Mouse (Mus musculus): Measurements from ENCODE around the gene Slc34a2. TPM values are rescaled to one million over a fixed set of nuclear protein-coding genes. Genes with fewer than 3 reads are reported as not detected.

The Slc34a2 gene
- polyA plus RNA-seq, 2 experiments, result 0.03 to 0.18 TPM

DNA sequence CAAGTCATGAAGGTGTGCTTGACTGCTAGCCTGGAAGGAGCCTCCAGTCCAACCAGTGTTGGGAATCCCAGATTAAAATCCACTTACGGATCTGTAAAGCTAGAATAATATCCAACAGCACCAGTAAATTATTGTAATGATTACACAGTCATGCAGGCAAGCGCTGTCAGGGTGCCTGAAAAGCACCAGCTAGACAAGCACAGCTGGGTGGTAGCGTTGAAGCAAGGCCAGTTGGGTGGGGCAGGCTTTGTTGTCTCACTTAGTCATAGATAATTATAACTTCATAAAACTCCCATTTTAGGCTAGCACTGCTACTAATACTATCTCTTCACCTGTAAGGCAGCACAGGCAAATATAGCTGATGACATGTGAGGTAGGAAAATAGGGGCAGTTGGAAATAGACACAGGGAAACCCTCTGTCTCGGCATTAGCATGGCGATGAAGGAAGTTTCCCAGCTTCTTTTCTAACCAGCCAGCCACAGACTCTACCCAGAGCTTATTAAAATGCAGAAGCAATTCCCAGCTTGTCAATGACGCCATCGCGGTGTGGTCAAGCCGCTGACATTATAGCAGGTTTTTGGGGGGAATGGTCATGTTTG is 23.8 kb downstream of the Slc34a2 start:
- Histone ChIP-seq H3K36me3 (ENCODE audit: control insufficient read depth, insufficient read depth, low read length) (no peaks in the 10 kb centered on the region), H3K4me3 (replicated peaks; ENCODE audit: low read length) (no peak overlapping the region), H3K4me1 (ENCODE audit: control insufficient read depth, insufficient read depth, low read length) (no peaks in the 10 kb centered on the region), H3K4me2 (replicated peaks; ENCODE audit: low read depth, low read length, severe bottlenecking) (no peak overlapping the region), H3K27me3 (ENCODE audit: control insufficient read depth, insufficient read depth, low read length) (no peaks in the 10 kb centered on the region), H3K9ac (ENCODE audit: low read depth, low read length, severe bottlenecking) (no peak overlapping the region), H3K9me3 (ENCODE audit: control insufficient read depth, low read length) (no peaks in the 10 kb centered on the region), H3K27ac (replicated peaks; ENCODE audit: low read depth, low read length) (no peak overlapping the region)
- ATAC-seq (ENCODE audit: low FRiP score, low read depth) (no peak), DNase-seq (ENCODE audit: low spot score) (no peak)
- TF ChIP-seq POLR2A (IDR thresholded peaks at IDR 0.05; ENCODE audit: borderline replicate concordance, extremely low read depth, insufficient read depth, insufficient read length), result no peak
- WGBS, result 92% methylated on average over 9 of the region's 9 CpGs

DNA sequence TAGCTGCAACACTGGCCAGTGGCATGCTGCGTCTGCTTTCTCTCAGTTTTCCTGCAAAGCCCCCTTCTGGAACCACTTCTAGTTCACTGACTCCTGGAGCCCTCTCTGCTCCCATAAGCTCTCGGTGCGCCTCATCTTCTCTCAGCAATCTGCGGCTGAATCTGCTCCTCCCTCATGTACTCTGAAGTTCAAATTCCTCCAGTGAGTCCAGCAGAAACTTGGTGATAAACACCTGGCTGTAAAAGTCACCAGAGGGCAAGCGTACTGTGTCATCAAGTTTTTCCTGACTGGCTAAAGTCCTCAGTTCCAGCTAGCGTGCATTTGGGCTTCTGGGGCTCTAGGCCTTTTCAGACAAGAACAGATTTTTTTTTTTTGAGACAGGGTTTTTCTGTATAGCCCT is 36.7 kb downstream of the Slc34a2 start:
- TF ChIP-seq POLR2A (IDR thresholded peaks at IDR 0.05; ENCODE audit: borderline replicate concordance, extremely low read depth, insufficient read depth, insufficient read length), result no peak
- Histone ChIP-seq H3K27me3 (ENCODE audit: control insufficient read depth, insufficient read depth, low read length) (no peaks in the 10 kb centered on the region), H3K4me1 (ENCODE audit: control insufficient read depth, insufficient read depth, low read length) (no peaks in the 10 kb centered on the region), H3K27ac (replicated peaks; ENCODE audit: low read depth, low read length) (no peak overlapping the region), H3K9ac (ENCODE audit: low read depth, low read length, severe bottlenecking) (no peak overlapping the region), H3K4me3 (replicated peaks; ENCODE audit: low read length) (no peak overlapping the region), H3K4me2 (replicated peaks; ENCODE audit: low read depth, low read length, severe bottlenecking) (no peak overlapping the region), H3K36me3 (ENCODE audit: control insufficient read depth, insufficient read depth, low read length) (no peaks in the 10 kb centered on the region), H3K9me3 (ENCODE audit: control insufficient read depth, low read length) (no peaks in the 10 kb centered on the region)
- DNase-seq (ENCODE audit: low spot score) (no peak), ATAC-seq (ENCODE audit: low FRiP score, low read depth) (no peak)
- 52% methylated on average over 6 of the region's 6 CpGs for WGBS

DNA sequence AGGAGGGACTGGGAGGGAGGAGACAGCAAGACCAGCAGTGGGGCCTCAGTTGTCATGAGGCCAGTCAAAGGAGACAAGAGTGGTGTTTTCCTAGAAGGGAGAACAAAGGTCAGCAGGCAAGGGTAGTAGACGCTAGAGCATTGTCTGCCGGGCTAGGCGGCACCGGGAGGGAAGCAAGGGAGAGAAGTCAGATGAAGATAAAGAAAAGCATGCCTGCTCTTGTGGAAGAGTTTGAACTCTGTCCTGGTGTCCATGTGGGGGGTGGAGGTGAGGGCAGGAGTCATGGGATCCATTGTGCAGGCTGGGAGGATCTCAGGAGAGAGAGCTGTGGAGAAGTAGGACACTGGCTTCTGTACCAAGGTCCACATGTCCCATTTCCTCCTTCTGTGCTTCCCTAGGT is 40.6 kb downstream of the Slc34a2 start:
- no peak overlapping the region for H3K4me2 ChIP-seq (replicated peaks; ENCODE audit: low read depth, low read length, severe bottlenecking)
- ATAC-seq (ENCODE audit: low FRiP score, low read depth), result no peak
- H3K4me3 ChIP-seq (replicated peaks; ENCODE audit: low read length), result no peak overlapping the region
- DNase-seq (ENCODE audit: low spot score), result no peak
- H3K27ac ChIP-seq (replicated peaks; ENCODE audit: low read depth, low read length), result no peak overlapping the region
- no peaks in the 10 kb centered on the region for H3K9me3 ChIP-seq (ENCODE audit: control insufficient read depth, low read length)
- H3K4me1 ChIP-seq (ENCODE audit: control insufficient read depth, insufficient read depth, low read length), result no peaks in the 10 kb centered on the region
- TF ChIP-seq POLR2A (IDR thresholded peaks at IDR 0.05; ENCODE audit: borderline replicate concordance, extremely low read depth, insufficient read depth, insufficient read length), result no peak
- 79% methylated on average over 4 of the region's 4 CpGs for WGBS
- no peaks in the 10 kb centered on the region for H3K36me3 ChIP-seq (ENCODE audit: control insufficient read depth, insufficient read depth, low read length)
- H3K9ac ChIP-seq (ENCODE audit: low read depth, low read length, severe bottlenecking), result no peak overlapping the region
- H3K27me3 ChIP-seq (ENCODE audit: control insufficient read depth, insufficient read depth, low read length), result no peaks in the 10 kb centered on the region

DNA sequence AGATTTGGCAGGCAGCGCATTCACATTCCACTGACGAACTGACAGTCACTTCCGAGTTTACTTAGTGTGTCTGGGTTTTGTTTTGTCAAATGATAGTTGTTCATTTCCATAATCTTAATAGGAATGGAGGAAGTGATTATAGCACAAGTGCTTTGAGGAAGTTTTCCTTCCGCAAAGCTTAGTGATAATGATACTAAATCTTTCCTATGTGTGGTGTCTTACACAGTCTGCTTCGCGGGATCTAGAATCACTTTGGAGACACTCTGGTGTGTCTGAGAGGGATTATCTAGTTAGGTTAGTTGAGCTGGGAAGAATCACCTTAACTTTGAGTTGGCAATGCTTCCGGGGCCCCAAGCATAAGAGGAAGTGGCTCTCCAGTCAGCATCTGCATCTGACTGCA is 49.6 kb downstream of the Slc34a2 start:
- Histone ChIP-seq H3K27ac (replicated peaks; ENCODE audit: low read depth, low read length) (no peak overlapping the region), H3K9me3 (ENCODE audit: control insufficient read depth, low read length) (no peaks in the 10 kb centered on the region), H3K4me2 (replicated peaks; ENCODE audit: low read depth, low read length, severe bottlenecking) (no peak overlapping the region), H3K27me3 (ENCODE audit: control insufficient read depth, insufficient read depth, low read length) (no peaks in the 10 kb centered on the region), H3K4me3 (replicated peaks; ENCODE audit: low read length) (no peak overlapping the region), H3K9ac (ENCODE audit: low read depth, low read length, severe bottlenecking) (no peak overlapping the region), H3K36me3 (ENCODE audit: control insufficient read depth, insufficient read depth, low read length) (no peaks in the 10 kb centered on the region), H3K4me1 (ENCODE audit: control insufficient read depth, insufficient read depth, low read length) (no peaks in the 10 kb centered on the region)
- WGBS, result 87% methylated on average over 7 of the region's 7 CpGs
- DNase-seq (ENCODE audit: low spot score) (no peak), ATAC-seq (ENCODE audit: low FRiP score, low read depth) (no peak)
- no peak for TF ChIP-seq POLR2A (IDR thresholded peaks at IDR 0.05; ENCODE audit: borderline replicate concordance, extremely low read depth, insufficient read depth, insufficient read length)

DNA sequence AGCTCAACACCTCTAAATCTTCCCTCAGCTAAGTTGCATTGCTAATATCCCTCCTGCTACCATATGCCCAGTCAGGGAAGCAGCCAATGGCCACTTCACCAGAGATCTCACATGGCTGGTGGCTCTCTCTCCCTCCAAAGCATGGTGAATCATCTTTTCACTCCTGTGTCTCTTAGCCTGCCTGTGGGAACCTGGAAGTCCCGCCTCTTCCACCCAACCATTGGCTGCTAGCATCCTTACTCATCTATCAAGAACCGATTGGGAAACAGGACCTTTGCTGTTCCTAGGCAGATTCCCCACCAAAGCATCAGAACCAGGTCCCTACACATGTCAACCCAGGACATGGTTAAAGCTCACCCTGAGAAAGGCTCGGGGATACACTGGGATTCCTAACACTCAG is 53.5 kb downstream of the Slc34a2 start:
- no peak overlapping the region for H3K9ac ChIP-seq (ENCODE audit: low read depth, low read length, severe bottlenecking)
- H3K27ac ChIP-seq (replicated peaks; ENCODE audit: low read depth, low read length), result no peak overlapping the region
- WGBS, result 62% methylated on average over 3 of the region's 3 CpGs
- ATAC-seq (ENCODE audit: low FRiP score, low read depth), result no peak
- H3K4me1 ChIP-seq (ENCODE audit: control insufficient read depth, insufficient read depth, low read length), result no peaks in the 10 kb centered on the region
- no peak overlapping the region for H3K4me2 ChIP-seq (replicated peaks; ENCODE audit: low read depth, low read length, severe bottlenecking)
- H3K4me3 ChIP-seq (replicated peaks; ENCODE audit: low read length), result no peak overlapping the region
- no peaks in the 10 kb centered on the region for H3K36me3 ChIP-seq (ENCODE audit: control insufficient read depth, insufficient read depth, low read length)
- TF ChIP-seq POLR2A (IDR thresholded peaks at IDR 0.05; ENCODE audit: borderline replicate concordance, extremely low read depth, insufficient read depth, insufficient read length), result no peak
- no peak for DNase-seq (ENCODE audit: low spot score)
- H3K9me3 ChIP-seq (ENCODE audit: control insufficient read depth, low read length), result no peaks in the 10 kb centered on the region
- H3K27me3 ChIP-seq (ENCODE audit: control insufficient read depth, insufficient read depth, low read length), result no peaks in the 10 kb centered on the region
